Mouse (Mus musculus): ENCODE data around the gene Oxct1. TPM values are rescaled to one million over a fixed set of nuclear protein-coding genes. Genes with fewer than 3 reads are reported as not detected.

Gene Oxct1
- polyA plus RNA-seq, 1 experiment from 2014 or later, result 251 TPM

DNA sequence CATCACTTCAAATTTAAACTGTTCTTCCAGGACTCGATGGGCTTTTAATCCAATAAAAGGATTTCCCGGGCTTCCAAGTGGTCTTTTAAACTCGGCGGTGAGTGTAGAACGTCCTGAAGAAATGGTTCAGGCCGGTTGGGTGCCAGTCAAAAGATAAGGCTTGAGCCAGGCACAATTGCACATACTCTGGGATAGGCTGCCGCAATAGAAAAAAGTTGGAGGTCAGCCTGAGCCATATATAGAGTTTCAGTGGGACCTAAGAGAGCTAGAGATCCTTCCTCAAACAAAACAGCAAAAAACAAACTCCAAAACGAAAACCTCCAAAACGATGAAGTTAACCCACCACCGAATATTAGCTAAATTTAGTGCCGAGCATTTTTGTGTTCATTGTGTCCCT, 677 bp upstream of the Oxct1 start:
- Histone ChIP-seq H3K27me3 (ENCODE audit: control insufficient read depth, insufficient read depth, low read length) (no peaks in the 10 kb centered on the region), H3K36me3 (ENCODE audit: control insufficient read depth, insufficient read depth, low read length) (no peaks in the 10 kb centered on the region), H3K9me3 (replicated peaks; ENCODE audit: control insufficient read depth, low read length) (no peaks in the 10 kb centered on the region), H3K9ac (ENCODE audit: low read length) (peak overlapping the region; percentile 92; the same call in 1 of the 2 replicates), H3K27ac (ENCODE audit: low read length) (peak overlapping the region; percentile 98), H3K4me3 (replicated peaks; ENCODE audit: low read length) (peak overlapping the region; percentile 95; the same call in 1 of the 2 replicates), H3K4me2 (ENCODE audit: low read depth, low read length) (peak overlapping the region; percentile 53), H3K4me1 (ENCODE audit: control insufficient read depth, insufficient read depth, low read length) (peaks cover 7% of the 10 kb centered on the region; the same call in 1 of the 2 replicates)
- no peak for ATAC-seq (ENCODE audit: insufficient read depth, low FRiP score)
- 67% methylated on average over 11 of the region's 11 CpGs for WGBS

DNA sequence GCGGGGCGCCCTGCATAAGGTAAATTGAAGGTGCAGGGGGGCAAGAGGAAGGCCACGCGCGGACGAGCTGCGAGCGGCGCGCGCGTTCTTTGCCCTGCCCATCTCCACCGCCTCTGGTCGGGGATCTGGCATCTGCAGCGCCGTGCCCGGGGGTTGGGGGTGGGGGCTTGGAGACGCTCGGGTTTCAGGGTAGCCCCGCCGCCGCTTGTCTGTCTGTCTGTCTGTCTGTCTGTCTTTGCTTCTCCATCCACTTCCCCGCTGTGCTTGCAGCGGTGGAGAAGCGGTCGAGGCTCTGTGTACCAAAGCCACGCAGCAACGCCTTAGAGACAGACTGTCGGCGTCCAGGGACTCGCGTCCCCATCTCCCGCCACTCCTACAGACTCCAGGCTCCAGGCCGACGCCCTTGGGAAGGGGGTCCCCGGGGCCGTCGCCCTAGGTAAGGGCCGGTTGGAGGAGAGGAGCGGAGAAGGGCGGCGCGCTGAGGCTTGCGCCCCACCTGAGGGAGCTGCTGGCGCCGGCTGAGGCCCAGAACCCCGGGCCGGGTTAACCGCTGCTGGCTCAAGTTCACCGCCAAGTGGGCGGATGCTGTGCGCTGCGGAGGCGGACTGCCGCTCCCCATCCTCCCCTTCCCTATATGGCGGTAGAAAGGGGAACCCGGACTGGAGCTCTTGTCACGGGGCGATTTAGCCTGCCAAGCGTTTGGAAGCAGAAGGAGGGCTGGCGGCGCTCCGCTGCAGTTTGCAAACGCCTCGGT, 825 bp downstream of the Oxct1 start:
- WGBS, result under 1% methylated on average over 65 of the region's 65 CpGs
- peak; percentile 89 for ATAC-seq (ENCODE audit: insufficient read depth, low FRiP score)

DNA sequence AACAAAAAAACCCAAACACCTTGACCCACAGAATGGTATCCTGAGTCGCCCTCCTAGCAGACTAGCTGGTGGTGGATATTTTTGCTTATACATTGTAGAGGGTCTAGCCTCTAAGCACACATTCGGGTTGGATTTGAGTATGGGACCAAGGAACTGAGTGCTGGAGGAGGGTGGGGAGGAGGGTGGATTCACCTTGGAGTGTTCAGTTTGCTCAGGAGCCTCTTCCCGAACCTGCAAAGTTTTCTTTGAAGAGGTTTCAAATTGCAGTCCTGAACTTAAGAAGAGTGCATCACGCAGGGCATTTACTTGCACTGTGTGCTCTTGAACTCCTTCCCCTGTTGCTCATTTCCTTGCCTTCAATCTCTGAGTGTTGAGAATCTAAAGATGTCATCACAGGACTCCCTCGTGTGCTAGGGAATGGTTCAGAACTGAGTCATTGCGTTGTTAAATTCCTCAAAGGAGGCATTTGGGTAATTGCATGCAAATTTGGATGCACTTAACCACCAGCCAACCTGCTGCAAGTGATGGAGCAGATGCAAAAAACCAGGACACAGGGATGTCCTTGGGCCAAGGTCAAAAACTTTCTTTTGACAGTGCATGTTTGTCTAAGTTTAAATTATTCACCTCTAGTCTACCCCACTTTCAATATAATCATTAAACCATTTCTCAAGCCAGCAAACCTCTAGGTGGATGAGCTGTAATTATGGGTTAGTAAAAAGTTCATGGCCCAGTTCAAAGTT, 1.7 kb downstream of the Oxct1 start:
- no peaks in the 10 kb centered on the region for H3K36me3 ChIP-seq (ENCODE audit: control insufficient read depth, insufficient read depth, low read length)
- peak overlapping the region; percentile 98 for H3K27ac ChIP-seq (ENCODE audit: low read length)
- peaks cover 7% of the 10 kb centered on the region; the same call in 1 of the 2 replicates for H3K4me1 ChIP-seq (ENCODE audit: control insufficient read depth, insufficient read depth, low read length)
- peak overlapping the region; percentile 92 for H3K9ac ChIP-seq (ENCODE audit: low read length)
- H3K9me3 ChIP-seq (replicated peaks; ENCODE audit: control insufficient read depth, low read length), result no peaks in the 10 kb centered on the region
- no peak for ATAC-seq (ENCODE audit: insufficient read depth, low FRiP score)
- no peaks in the 10 kb centered on the region for H3K27me3 ChIP-seq (ENCODE audit: control insufficient read depth, insufficient read depth, low read length)
- peak overlapping the region; percentile 95 for H3K4me3 ChIP-seq (replicated peaks; ENCODE audit: low read length)
- 7% methylated on average over 6 of the region's 6 CpGs for WGBS
- H3K4me2 ChIP-seq (ENCODE audit: low read depth, low read length), result peak overlapping the region; percentile 53

More for the DNA sequence above, 825 bp downstream of the Oxct1 start:
- H3K4me2 ChIP-seq (ENCODE audit: low read depth, low read length), result peak overlapping the region; percentile 53
- no peaks in the 10 kb centered on the region for H3K27me3 ChIP-seq (ENCODE audit: control insufficient read depth, insufficient read depth, low read length)
- peak overlapping the region; percentile 98 for H3K27ac ChIP-seq (ENCODE audit: low read length)
- peak overlapping the region; percentile 92 for H3K9ac ChIP-seq (ENCODE audit: low read length)
- no peaks in the 10 kb centered on the region for H3K9me3 ChIP-seq (replicated peaks; ENCODE audit: control insufficient read depth, low read length)
- no peaks in the 10 kb centered on the region for H3K36me3 ChIP-seq (ENCODE audit: control insufficient read depth, insufficient read depth, low read length)
- H3K4me3 ChIP-seq (replicated peaks; ENCODE audit: low read length), result peak overlapping the region; percentile 95
- peaks cover 7% of the 10 kb centered on the region; the same call in 1 of the 2 replicates for H3K4me1 ChIP-seq (ENCODE audit: control insufficient read depth, insufficient read depth, low read length)

DNA sequence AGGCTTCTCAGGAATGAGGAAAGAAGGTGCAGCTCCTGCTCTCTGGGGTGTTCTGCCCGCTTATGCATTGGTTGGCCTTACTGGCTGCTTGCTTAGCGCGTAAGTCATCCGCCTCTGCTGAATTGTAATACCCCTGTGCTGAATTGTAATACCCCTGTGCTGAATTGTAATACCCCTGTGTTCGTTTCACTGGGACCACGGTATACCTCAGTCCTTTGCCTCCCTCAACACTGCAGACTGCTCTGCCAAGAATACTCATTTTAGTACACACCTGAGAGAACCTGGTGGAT, 2.2 kb downstream of the Oxct1 start:
- H3K36me3 ChIP-seq (ENCODE audit: control insufficient read depth, insufficient read depth, low read length), result no peaks in the 10 kb centered on the region
- no peak overlapping the region for H3K27ac ChIP-seq (ENCODE audit: low read length)
- WGBS, result 83% methylated on average over 6 of the region's 6 CpGs
- no peaks in the 10 kb centered on the region for H3K27me3 ChIP-seq (ENCODE audit: control insufficient read depth, insufficient read depth, low read length)
- ATAC-seq (ENCODE audit: insufficient read depth, low FRiP score), result no peak
- H3K9me3 ChIP-seq (replicated peaks; ENCODE audit: control insufficient read depth, low read length), result no peaks in the 10 kb centered on the region
- no peak overlapping the region for H3K9ac ChIP-seq (ENCODE audit: low read length)
- H3K4me2 ChIP-seq (ENCODE audit: low read depth, low read length), result peak overlapping the region; percentile 53; the same call in 1 of the 2 replicates
- no peak overlapping the region for H3K4me3 ChIP-seq (replicated peaks; ENCODE audit: low read length)
- peaks cover 7% of the 10 kb centered on the region; the same call in 1 of the 2 replicates for H3K4me1 ChIP-seq (ENCODE audit: control insufficient read depth, insufficient read depth, low read length)

DNA sequence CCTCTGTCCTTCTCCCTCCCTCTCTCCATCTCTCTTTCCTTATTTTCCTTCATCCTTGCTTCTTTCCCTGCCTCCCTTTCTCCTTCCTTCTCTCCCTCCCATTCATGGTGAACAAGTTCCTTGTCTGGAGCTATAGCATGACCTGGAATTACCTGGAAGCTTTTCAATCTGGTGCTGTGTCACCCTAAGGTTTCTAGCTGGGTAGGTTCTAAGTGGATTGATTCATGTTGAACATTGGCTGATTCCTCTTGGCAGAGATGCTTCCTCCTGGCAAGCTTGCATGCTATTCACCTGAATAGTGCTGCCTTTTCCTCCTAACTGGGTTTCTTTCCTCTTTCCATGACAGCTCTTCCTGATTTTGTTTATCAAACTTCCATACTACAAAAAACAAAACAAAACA, 2.8 kb downstream of the Oxct1 start:
- Histone ChIP-seq H3K27ac (ENCODE audit: low read length) (no peak overlapping the region), H3K4me1 (ENCODE audit: control insufficient read depth, insufficient read depth, low read length) (peaks cover 7% of the 10 kb centered on the region; the same call in 1 of the 2 replicates), H3K4me3 (replicated peaks; ENCODE audit: low read length) (no peak overlapping the region), H3K36me3 (ENCODE audit: control insufficient read depth, insufficient read depth, low read length) (no peaks in the 10 kb centered on the region), H3K9me3 (replicated peaks; ENCODE audit: control insufficient read depth, low read length) (no peaks in the 10 kb centered on the region), H3K4me2 (ENCODE audit: low read depth, low read length) (no peak overlapping the region), H3K27me3 (ENCODE audit: control insufficient read depth, insufficient read depth, low read length) (no peaks in the 10 kb centered on the region), H3K9ac (ENCODE audit: low read length) (no peak overlapping the region)
- ATAC-seq (ENCODE audit: insufficient read depth, low FRiP score), result no peak

DNA sequence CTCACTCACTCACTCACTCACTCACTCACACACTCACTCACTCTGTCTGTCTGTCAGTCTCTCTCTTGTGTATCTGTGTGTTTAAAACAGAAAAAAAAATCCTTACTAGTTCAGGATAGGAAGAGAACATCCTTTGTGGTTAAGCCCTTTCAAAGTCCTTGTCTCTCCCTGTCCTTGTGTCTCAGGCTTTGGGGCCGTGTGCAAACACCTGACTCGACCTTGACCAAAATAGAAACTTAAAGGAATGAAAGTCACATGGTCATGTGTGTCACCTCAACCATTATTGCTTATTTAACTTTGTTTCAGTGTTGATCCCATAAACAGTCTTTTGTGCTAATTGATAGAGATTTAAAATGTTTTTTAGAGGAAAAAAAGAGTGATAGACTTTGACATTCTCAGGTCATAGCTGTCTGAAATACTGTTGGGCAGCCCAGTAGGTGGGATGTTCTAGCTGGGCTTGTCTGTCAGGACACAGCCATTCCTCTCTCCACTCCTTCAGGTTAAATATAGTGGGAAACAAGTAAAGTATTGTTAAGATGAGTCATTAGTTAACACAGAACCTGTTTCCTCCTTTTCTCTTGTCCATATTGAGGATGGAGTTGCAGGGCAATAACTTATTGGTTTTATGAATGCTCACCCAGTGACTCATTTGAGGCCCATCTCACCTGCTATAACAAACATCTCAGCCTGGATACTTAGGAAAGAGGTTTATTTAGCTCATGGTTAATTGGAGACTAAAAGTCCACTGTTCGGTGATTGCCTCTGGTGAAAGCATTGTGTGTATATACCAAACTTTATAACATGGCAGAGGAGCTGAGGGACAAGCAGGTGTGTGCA, 7.2 kb downstream of the Oxct1 start:
- peak overlapping the region; percentile 18; the same call in 1 of the 2 replicates for H3K27ac ChIP-seq (ENCODE audit: low read length)
- WGBS, result 67% methylated on average over 3 of the region's 3 CpGs
- ATAC-seq (ENCODE audit: insufficient read depth, low FRiP score), result no peak

DNA sequence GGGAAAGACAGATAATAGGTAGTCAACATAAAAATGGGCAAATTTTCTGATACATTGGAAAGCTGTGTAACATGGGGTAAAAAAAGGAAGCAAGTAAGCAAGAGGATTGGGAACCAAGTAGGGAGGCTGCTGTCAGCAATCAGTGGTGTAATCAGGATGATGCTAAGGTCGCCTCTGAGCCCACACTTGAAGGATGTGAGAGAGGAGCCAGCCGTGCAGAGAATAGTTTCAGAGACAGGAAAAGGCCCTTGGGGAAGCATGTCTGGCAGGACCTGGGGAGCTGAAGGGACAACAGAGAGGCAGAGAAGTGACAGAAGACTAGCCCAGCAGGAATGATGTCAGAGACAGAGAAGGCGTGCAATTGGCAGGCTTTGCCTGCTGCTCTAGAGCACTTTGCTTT, 16.2 kb downstream of the Oxct1 start:
- WGBS, result 61% methylated on average over 3 of the region's 3 CpGs
- no peak overlapping the region for H3K9ac ChIP-seq (ENCODE audit: low read length)
- no peaks in the 10 kb centered on the region for H3K9me3 ChIP-seq (replicated peaks; ENCODE audit: control insufficient read depth, low read length)
- H3K4me2 ChIP-seq (ENCODE audit: low read depth, low read length), result no peak overlapping the region
- no peak overlapping the region for H3K4me3 ChIP-seq (replicated peaks; ENCODE audit: low read length)
- H3K4me1 ChIP-seq (ENCODE audit: control insufficient read depth, insufficient read depth, low read length), result no peaks in the 10 kb centered on the region
- ATAC-seq (ENCODE audit: insufficient read depth, low FRiP score), result no peak
- H3K27me3 ChIP-seq (ENCODE audit: control insufficient read depth, insufficient read depth, low read length), result no peaks in the 10 kb centered on the region
- H3K27ac ChIP-seq (ENCODE audit: low read length), result no peak overlapping the region
- peaks cover 10% of the 10 kb centered on the region; the same call in 1 of the 2 replicates for H3K36me3 ChIP-seq (ENCODE audit: control insufficient read depth, insufficient read depth, low read length)

More for the DNA sequence above, 7.2 kb downstream of the Oxct1 start:
- H3K4me3 ChIP-seq (replicated peaks; ENCODE audit: low read length), result no peak overlapping the region
- peaks cover 8% of the 10 kb centered on the region for H3K36me3 ChIP-seq (ENCODE audit: control insufficient read depth, insufficient read depth, low read length)
- H3K27me3 ChIP-seq (ENCODE audit: control insufficient read depth, insufficient read depth, low read length), result no peaks in the 10 kb centered on the region
- H3K9me3 ChIP-seq (replicated peaks; ENCODE audit: control insufficient read depth, low read length), result no peaks in the 10 kb centered on the region
- H3K4me2 ChIP-seq (ENCODE audit: low read depth, low read length), result no peak overlapping the region
- no peaks in the 10 kb centered on the region; the same call in 1 of the 2 replicates for H3K4me1 ChIP-seq (ENCODE audit: control insufficient read depth, insufficient read depth, low read length)
- H3K9ac ChIP-seq (ENCODE audit: low read length), result no peak overlapping the region

DNA sequence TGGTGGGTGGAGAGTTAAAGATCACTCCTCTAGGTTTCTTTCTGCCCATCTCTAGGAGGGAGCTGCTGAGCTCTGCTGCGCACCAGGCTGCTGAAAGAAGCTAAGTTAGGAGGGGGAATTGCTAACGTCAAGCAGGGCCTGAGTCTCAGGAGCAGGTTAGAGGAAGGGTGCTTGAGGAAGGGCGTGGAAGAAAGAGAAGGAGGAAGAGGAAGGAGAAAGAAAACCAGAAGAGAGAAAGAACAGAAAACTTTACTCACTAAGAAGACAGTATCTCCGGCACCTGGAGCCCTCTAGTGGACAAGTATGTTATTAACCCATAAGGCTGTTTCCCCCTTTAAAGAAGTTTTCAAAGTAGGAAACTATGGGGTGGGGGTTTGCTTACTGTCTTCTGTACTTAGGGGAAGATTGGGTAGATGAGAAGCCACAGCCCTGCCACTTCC, 16.9 kb downstream of the Oxct1 start:
- no peak overlapping the region for H3K27ac ChIP-seq (ENCODE audit: low read length)
- H3K36me3 ChIP-seq (ENCODE audit: control insufficient read depth, insufficient read depth, low read length), result peaks cover 10% of the 10 kb centered on the region; the same call in 1 of the 2 replicates
- H3K9me3 ChIP-seq (replicated peaks; ENCODE audit: control insufficient read depth, low read length), result no peaks in the 10 kb centered on the region
- H3K4me1 ChIP-seq (ENCODE audit: control insufficient read depth, insufficient read depth, low read length), result no peaks in the 10 kb centered on the region
- H3K9ac ChIP-seq (ENCODE audit: low read length), result peak overlapping the region; percentile 47; the same call in 1 of the 2 replicates
- no peaks in the 10 kb centered on the region for H3K27me3 ChIP-seq (ENCODE audit: control insufficient read depth, insufficient read depth, low read length)
- 0 out of 2 replicates have a peak overlapping the region, but pooled peaks have one; percentile 14 for H3K4me2 ChIP-seq (ENCODE audit: low read depth, low read length)
- no peak for ATAC-seq (ENCODE audit: insufficient read depth, low FRiP score)
- H3K4me3 ChIP-seq (replicated peaks; ENCODE audit: low read length), result no peak overlapping the region
- 22% methylated on average over 4 of the region's 4 CpGs for WGBS
